Mouse (Mus musculus) intestine, embryonic 16.5 days (tissue): ENCODE data around the gene Tmem255b. TPM values are rescaled to one million over a fixed set of nuclear protein-coding genes. Genes with fewer than 3 reads are reported as not detected.

Experiments
- ATAC-seq: fragments of 200-750 bp; cut with Nextera tagmentation; 2 replicates; pipeline ENCODE4 v1.8.0; 2017; ENCODE audit warnings: moderate TSS enrichment, moderate library complexity
- H3K27ac ChIP-seq: fragments of 300-500 bp; sonication (generic); 2 replicates; pipeline ENCODE4 v1.5.1; 2014; ENCODE audit warnings: mild to moderate bottlenecking, low read length
- H3K27me3 ChIP-seq: fragments of 300-500 bp; sonication (generic); replicated peaks from 2 replicates; pipeline ENCODE4 v1.6.1; 2014; ENCODE audit warnings: low read length, control low read depth, mixed read lengths; ENCODE audit not compliant: control insufficient read depth, insufficient read depth
- H3K36me3 ChIP-seq: fragments of 300-500 bp; sonication (generic); 2 replicates; pipeline ENCODE4 v1.6.1; 2014; ENCODE audit warnings: low read length, control low read depth; ENCODE audit not compliant: control insufficient read depth, insufficient read depth
- H3K4me1 ChIP-seq: fragments of 300-500 bp; sonication (generic); 2 replicates; pipeline ENCODE4 v1.6.1; 2014; ENCODE audit warnings: low read length, control low read depth, mixed read lengths; ENCODE audit not compliant: control insufficient read depth, insufficient read depth
- H3K4me2 ChIP-seq: fragments of 300-500 bp; sonication (generic); 2 replicates; pipeline ENCODE4 v1.6.1; 2014; ENCODE audit warnings: low read depth, low read length, control low read depth
- H3K4me3 ChIP-seq: fragments of 300-500 bp; sonication (generic); 2 replicates; pipeline ENCODE4 v1.5.1; 2014; ENCODE audit warnings: mild to moderate bottlenecking, low read length
- H3K9ac ChIP-seq: fragments of 300-500 bp; sonication (generic); 2 replicates; pipeline ENCODE4 v1.6.1; 2014; ENCODE audit warnings: low read depth, low read length
- H3K9me3 ChIP-seq: fragments of 300-500 bp; sonication (generic); 2 replicates; pipeline ENCODE4 v1.6.1; 2016; ENCODE audit warnings: low read length, control low read depth; ENCODE audit not compliant: control insufficient read depth
- WGBS: fragments of 180-500 bp; shearing (Covaris S2); extraction: QIAGEN DNeasy Blood & Tissue Kit; methylation state at CpG from one replicate; pipeline ENCODE4 v1.1.7; 2014; 5-methylcytosine and 5-hydroxymethylcytosine counted together
- polyA plus RNA-seq: library from polyadenylated mRNA; unstranded; fragments of >200 nt; fragmentation: Nextera tagmentation; extraction: Ambion mirVana; gene quantifications from 2 replicates; pipeline ENCODE4 v1.2.1, GENCODE M21; 2015

Tmem255b gene
- polyA plus RNA-seq, 1 experiment from 2014 or later, result 3.2 TPM

- ATAC-seq, result no peak
- Histone ChIP-seq H3K4me3 (no peak overlapping the region), H3K27me3 (no peaks in the 10 kb centered on the region), H3K27ac (no peak overlapping the region), H3K9ac (no peak overlapping the region), H3K4me1 (no peaks in the 10 kb centered on the region), H3K4me2 (no peak overlapping the region), H3K9me3 (no peaks in the 10 kb centered on the region), H3K36me3 (no peaks in the 10 kb centered on the region)
- 64% methylated on average over 13 of the region's 13 CpGs for WGBS
Observed at GRCm38 (mm10) chr8:13412891-13413558, 22.0 kb upstream of the Tmem255b start.

GRCm38 (mm10) chr8:13413823-13414390 is 21.1 kb upstream of the Tmem255b start:
- no peaks in the 10 kb centered on the region for H3K36me3 ChIP-seq
- no peak overlapping the region for H3K9ac ChIP-seq
- no peaks in the 10 kb centered on the region for H3K9me3 ChIP-seq
- no peaks in the 10 kb centered on the region for H3K27me3 ChIP-seq
- H3K27ac ChIP-seq, result no peak overlapping the region
- no peak overlapping the region for H3K4me2 ChIP-seq
- ATAC-seq, result no peak
- H3K4me1 ChIP-seq, result no peaks in the 10 kb centered on the region
- WGBS, result 47% methylated on average over 12 of the region's 12 CpGs
- H3K4me3 ChIP-seq, result no peak overlapping the region

- Histone ChIP-seq H3K36me3 (no peaks in the 10 kb centered on the region), H3K4me2 (no peak overlapping the region), H3K4me3 (no peak overlapping the region), H3K27me3 (no peaks in the 10 kb centered on the region), H3K9ac (no peak overlapping the region; the same call in 1 of the 2 replicates), H3K9me3 (no peaks in the 10 kb centered on the region), H3K4me1 (no peaks in the 10 kb centered on the region), H3K27ac (no peak overlapping the region)
- ATAC-seq, result no peak
- WGBS, result 77% methylated on average over 10 of the region's 10 CpGs
Observed at GRCm38 (mm10) chr8:13415879-13416278, 19.1 kb upstream of the Tmem255b start.

- Histone ChIP-seq H3K27me3 (no peaks in the 10 kb centered on the region), H3K9ac (no peak overlapping the region), H3K27ac (no peak overlapping the region)
Observed at GRCm38 (mm10) chr8:13419111-13419639, 15.8 kb upstream of the Tmem255b start.

GRCm38 (mm10) chr8:13420970-13421369 is 14.0 kb upstream of the Tmem255b start:
- H3K27me3 ChIP-seq, result no peaks in the 10 kb centered on the region
- ATAC-seq, result no peak
- no peak overlapping the region for H3K9ac ChIP-seq
- no peaks in the 10 kb centered on the region for H3K9me3 ChIP-seq
- no peak overlapping the region for H3K4me2 ChIP-seq
- H3K27ac ChIP-seq, result no peak overlapping the region
- WGBS, result 86% methylated on average over 6 of the region's 6 CpGs
- no peaks in the 10 kb centered on the region for H3K36me3 ChIP-seq
- no peak overlapping the region for H3K4me3 ChIP-seq
- H3K4me1 ChIP-seq, result no peaks in the 10 kb centered on the region

More at GRCm38 (mm10) chr8:13419111-13419639, 15.8 kb upstream of the Tmem255b start:
- no peak for ATAC-seq
- H3K4me3 ChIP-seq, result no peak overlapping the region
- no peaks in the 10 kb centered on the region for H3K4me1 ChIP-seq
- H3K36me3 ChIP-seq, result no peaks in the 10 kb centered on the region
- WGBS, result 57% methylated on average over 2 of the region's 2 CpGs
- H3K4me2 ChIP-seq, result no peak overlapping the region
- no peaks in the 10 kb centered on the region for H3K9me3 ChIP-seq

- H3K36me3 ChIP-seq, result no peaks in the 10 kb centered on the region
- no peak overlapping the region for H3K4me2 ChIP-seq
- no peaks in the 10 kb centered on the region for H3K9me3 ChIP-seq
- H3K4me1 ChIP-seq, result no peaks in the 10 kb centered on the region
- no peak overlapping the region for H3K9ac ChIP-seq
- no peak overlapping the region for H3K4me3 ChIP-seq
- no peaks in the 10 kb centered on the region for H3K27me3 ChIP-seq
- 65% methylated on average over 6 of the region's 6 CpGs for WGBS
- ATAC-seq, result no peak
- no peak overlapping the region for H3K27ac ChIP-seq
Observed at GRCm38 (mm10) chr8:13427351-13427750, 7.6 kb upstream of the Tmem255b start.

DNA sequence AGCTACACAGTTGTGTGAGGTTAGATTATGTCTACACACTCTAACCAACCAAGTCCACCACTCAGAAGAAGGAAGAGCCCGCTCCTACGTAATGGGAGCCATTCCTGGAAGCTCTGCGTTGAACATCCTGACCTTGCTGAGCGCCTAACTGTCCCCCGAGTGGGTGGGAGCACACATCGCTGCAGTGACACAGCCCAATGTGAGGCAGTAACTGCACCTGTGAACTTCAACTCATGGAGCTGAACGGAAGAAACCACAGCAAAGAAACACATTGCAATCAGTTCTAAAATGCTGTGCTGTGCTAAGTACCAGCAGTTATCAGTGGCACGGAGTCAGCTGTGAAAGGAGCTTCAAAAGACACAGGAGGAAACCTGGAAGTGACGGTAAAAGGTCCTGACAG is 6.8 kb upstream of the Tmem255b start:
- Histone ChIP-seq H3K4me2 (no peak overlapping the region), H3K36me3 (no peaks in the 10 kb centered on the region), H3K9me3 (no peaks in the 10 kb centered on the region), H3K4me1 (no peaks in the 10 kb centered on the region), H3K4me3 (no peak overlapping the region), H3K27me3 (no peaks in the 10 kb centered on the region), H3K9ac (no peak overlapping the region), H3K27ac (no peak overlapping the region)
- no peak for ATAC-seq
- WGBS, result 79% methylated on average over 9 of the region's 9 CpGs

- H3K9me3 ChIP-seq, result no peaks in the 10 kb centered on the region
- no peaks in the 10 kb centered on the region for H3K4me1 ChIP-seq
- H3K27me3 ChIP-seq, result peaks cover 13% of the 10 kb centered on the region; the same call in 1 of the 2 replicates
- no peaks in the 10 kb centered on the region for H3K36me3 ChIP-seq
- no peak for ATAC-seq
- no peak overlapping the region for H3K9ac ChIP-seq
- H3K4me2 ChIP-seq, result no peak overlapping the region
- no peak overlapping the region for H3K4me3 ChIP-seq
- H3K27ac ChIP-seq, result no peak overlapping the region
- 63% methylated on average over 7 of the region's 7 CpGs for WGBS
Observed at GRCm38 (mm10) chr8:13430412-13430811, 4.6 kb upstream of the Tmem255b start.

GRCm38 (mm10) chr8:13430866-13431265 is 4.1 kb upstream of the Tmem255b start:
- Histone ChIP-seq H3K4me3 (no peak overlapping the region), H3K9ac (no peak overlapping the region)
- no peak for ATAC-seq

More at GRCm38 (mm10) chr8:13430866-13431265, 4.1 kb upstream of the Tmem255b start:
- Histone ChIP-seq H3K9me3 (no peaks in the 10 kb centered on the region), H3K4me1 (no peaks in the 10 kb centered on the region), H3K36me3 (no peaks in the 10 kb centered on the region), H3K27me3 (peaks cover 16% of the 10 kb centered on the region; the same call in 1 of the 2 replicates), H3K27ac (no peak overlapping the region), H3K4me2 (no peak overlapping the region)
